Mouse (Mus musculus) brain, embryonic 14.5 days (tissue): ENCODE data around the gene Gm17949. TPM values are rescaled to one million over a fixed set of nuclear protein-coding genes. Genes with fewer than 3 reads are reported as not detected.

Experiments used
- DNase-seq: peaks from one replicate; pipeline ENCODE4 v3.0.0-alpha.2; 2011; ENCODE audit warnings: low read depth
- CTCF ChIP-seq: fragments of 200-500 bp; IDR thresholded peaks from 2 replicates; pipeline ENCODE4 v1.5.1; 2012; ENCODE audit warnings: inconsistent platforms, mild to moderate bottlenecking, moderate library complexity, borderline replicate concordance; ENCODE audit not compliant: insufficient read depth, insufficient read length; ENCODE audit errors: extremely low read depth
- POLR2A ChIP-seq: fragments of 200-500 bp; IDR thresholded peaks from 2 replicates; pipeline ENCODE4 v1.6.1; 2012; ENCODE audit warnings: mild to moderate bottlenecking, inconsistent platforms, borderline replicate concordance; ENCODE audit not compliant: poor library complexity, insufficient read depth, insufficient read length, severe bottlenecking; ENCODE audit errors: extremely low read depth
- polyA plus RNA-seq: library from polyadenylated mRNA; depleted of rRNA; stranded (reverse); fragments of >200 nt; gene quantifications from 2 replicates; pipeline ENCODE4 v1.2.3, GENCODE M21; 2012

The Gm17949 gene
- polyA plus RNA-seq, 1 experiment, result 0.08 TPM

- DNase-seq, result no peak
- TF ChIP-seq POLR2A, result no peak
- no peak for TF ChIP-seq CTCF
Measured at GRCm38 (mm10) chr17:56999414-56999813, 11.9 kb upstream of the Gm17949 start.

GRCm38 (mm10) chr17:56999968-57000609, 11.2 kb upstream of the Gm17949 start, which contains the start of gene Pspn:
Gene Pspn, minus strand, starts transcription at chr17:57000018.
- TF ChIP-seq POLR2A (no peak), CTCF (no peak)
- no peak for DNase-seq

GRCm38 (mm10) chr17:57001228-57001627, 10.0 kb upstream of the Gm17949 start:
- DNase-seq, result no peak
- TF ChIP-seq POLR2A (no peak), CTCF (no peak)

- TF ChIP-seq CTCF, result no peak
- no peak for TF ChIP-seq POLR2A
- no peak for DNase-seq
Measured at GRCm38 (mm10) chr17:57003994-57004393, 7.3 kb upstream of the Gm17949 start.

DNA sequence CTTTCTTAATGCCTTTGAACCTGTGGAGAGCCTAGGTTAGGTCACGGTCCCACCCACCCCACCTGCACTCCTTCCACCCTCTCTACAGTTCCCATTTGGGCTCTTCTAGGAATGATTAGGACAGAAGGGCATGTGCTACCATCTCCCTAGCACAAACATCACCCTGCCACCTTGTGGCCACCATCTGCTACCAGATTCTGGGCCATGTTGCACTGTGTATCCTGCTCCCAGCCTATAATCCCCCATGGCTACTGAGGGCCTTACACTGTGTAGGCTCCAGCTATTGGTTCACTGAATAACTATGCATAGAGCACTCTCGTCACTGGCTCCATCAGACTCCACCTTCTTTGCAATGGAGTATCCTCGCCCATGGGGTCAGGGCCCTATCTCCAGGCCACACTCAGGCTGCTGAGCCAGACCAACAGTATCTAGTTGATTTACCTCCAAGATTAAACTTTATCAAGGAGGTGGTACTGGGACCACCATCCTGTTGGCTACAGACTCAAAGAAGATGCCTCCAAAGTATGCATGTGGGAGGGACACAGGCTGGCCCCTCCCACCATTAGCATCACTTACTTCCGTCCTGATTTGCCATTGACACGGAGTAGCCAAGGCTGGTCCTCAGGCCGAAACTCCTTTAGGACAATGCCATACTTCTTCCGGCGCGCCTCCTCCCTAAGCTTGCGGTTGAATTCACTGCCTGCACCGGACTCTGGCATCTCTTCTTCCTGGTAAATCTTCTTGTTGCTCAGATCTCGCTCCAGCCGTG, 3.9 kb upstream of the Gm17949 start:
- peak; percentile 26; the same call in 1 of the 2 replicates for TF ChIP-seq CTCF
- no peak for TF ChIP-seq POLR2A

DNA sequence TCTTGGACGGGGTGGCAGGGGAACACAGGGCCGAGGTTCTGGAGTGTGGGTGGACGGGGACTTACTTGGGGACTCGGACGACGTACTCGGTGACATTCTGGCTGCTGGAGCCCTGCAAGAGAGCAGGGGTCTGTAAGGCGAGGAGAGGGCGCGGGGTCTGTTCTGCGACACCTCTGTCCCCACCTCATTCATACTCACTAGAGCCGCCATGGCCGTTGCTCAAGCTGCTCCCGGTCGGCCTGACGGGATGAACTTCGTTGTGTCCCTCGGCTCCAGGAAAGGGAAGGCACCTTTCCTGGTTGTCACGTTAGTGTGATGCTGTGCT, 396 bp upstream of the Gm17949 start:
- TF ChIP-seq POLR2A, result no peak
- TF ChIP-seq CTCF, result no peak
- DNase-seq, result no peak

More for the DNA sequence above, 3.9 kb upstream of the Gm17949 start:
- DNase-seq, result no peak

GRCm38 (mm10) chr17:57012245-57012795, 1.1 kb downstream of the Gm17949 start:
- no peak for TF ChIP-seq CTCF
- TF ChIP-seq POLR2A, result no peak
- no peak for DNase-seq

DNA sequence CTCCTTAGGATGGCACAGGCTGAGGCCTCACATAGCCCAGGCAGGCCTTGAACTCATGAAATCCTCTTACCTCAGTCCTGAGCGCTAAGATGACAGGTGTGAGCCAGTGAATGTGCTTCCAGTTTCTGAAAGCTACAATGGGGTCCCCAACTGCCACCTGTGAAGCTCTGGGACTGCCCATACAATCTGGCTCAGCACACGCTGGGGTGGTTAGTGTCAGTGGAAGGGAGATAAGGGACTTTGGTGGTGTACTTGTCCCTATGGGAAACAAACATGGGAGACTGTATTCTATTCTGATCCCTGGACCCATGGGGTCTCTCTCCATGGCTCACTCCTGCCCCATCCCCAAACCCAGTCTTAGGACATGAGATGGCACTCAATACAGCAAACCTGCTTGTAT, 8.4 kb downstream of the Gm17949 start:
- DNase-seq, result no peak

GRCm38 (mm10) chr17:57020960-57021359, 9.7 kb downstream of the Gm17949 start:
- TF ChIP-seq POLR2A (no peak), CTCF (no peak)
- DNase-seq, result no peak

More for the DNA sequence above, 8.4 kb downstream of the Gm17949 start:
- TF ChIP-seq POLR2A, result no peak
- TF ChIP-seq CTCF, result no peak

DNA sequence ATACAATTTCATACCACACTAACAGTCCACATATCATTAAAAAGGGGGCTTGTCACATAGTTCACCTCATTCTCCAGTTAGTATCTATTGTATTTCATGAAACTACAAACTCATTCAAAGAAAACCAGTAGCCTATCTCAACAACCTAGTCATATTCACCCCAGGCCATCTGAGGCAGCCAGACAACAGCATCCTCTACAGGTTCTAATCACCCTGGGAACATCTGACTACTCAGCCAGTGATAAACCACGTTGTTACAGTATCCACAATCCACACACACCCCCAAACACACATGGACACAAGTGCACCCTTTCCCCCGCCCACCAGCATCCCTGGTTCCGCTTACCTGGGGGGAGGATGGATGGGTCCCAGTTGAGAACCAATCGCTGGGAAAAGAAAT, 16.2 kb downstream of the Gm17949 start:
- TF ChIP-seq CTCF (no peak), POLR2A (no peak)
- no peak for DNase-seq

GRCm38 (mm10) chr17:57029691-57030090, 18.4 kb downstream of the Gm17949 start:
- DNase-seq, result no peak
- TF ChIP-seq POLR2A (no peak), CTCF (no peak)
